Mouse (Mus musculus): ENCODE data around the gene Ccnl1.

GRCm38 (mm10) chr3:65898598-65899278 lies 59.3 kb downstream of the Ccnl1 start:
- TF ChIP-seq POLR2A (IDR thresholded peaks at IDR 0.05; ENCODE audit: insufficient read depth, low read length) (no peak), CTCF (IDR thresholded peaks at IDR 0.05; ENCODE audit: low read depth, low read length) (no peak), EP300 (IDR thresholded peaks at IDR 0.05; ENCODE audit: insufficient read depth, low read depth, low read length) (no peak)
